Mouse (Mus musculus): ENCODE measurements around the gene Dmxl2.

The Dmxl2 gene

DNA sequence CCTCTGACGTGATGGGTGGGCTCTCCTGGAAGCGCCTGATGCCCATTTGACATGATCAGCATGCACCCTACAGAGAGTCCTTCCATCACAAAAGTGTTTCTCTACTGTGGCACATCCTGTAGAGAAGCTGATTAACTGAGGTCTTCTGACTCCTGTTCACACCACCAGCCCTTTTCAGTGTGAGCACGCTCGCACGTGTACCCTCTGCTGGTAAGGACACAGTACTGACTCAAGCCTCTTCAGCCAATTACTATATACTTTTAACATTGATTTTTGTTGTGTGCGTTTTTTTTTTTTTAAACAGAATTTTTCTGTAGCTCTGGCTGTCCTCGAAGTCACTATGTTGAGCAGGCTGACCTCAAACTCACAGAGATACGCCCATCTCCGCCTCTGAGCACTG lies 185.1 kb downstream of the Dmxl2 start:
- no peak for DNase-seq (ENCODE audit: low read depth, low spot score)

Data from CD4-positive helper T cell, adult 2 months (primary cell).